Mouse (Mus musculus) neural tube, embryonic 14.5 days (tissue): ENCODE measurements around the gene 4933416C03Rik. TPM values are rescaled to one million over a fixed set of nuclear protein-coding genes. Genes with fewer than 3 reads are reported as not detected.
A peak's percentile ranks its signal among the peaks of the same experiment; 100 is the strongest.

Source experiments
- ATAC-seq: fragments of 200-750 bp; cut with Nextera tagmentation; 2 replicates; pipeline ENCODE4 v1.8.0; 2017; ENCODE audit warnings: low read depth, mild to moderate bottlenecking, moderate TSS enrichment, moderate library complexity
- H3K27ac ChIP-seq: fragments of 300-500 bp; sonication (generic); 2 replicates; pipeline ENCODE4 v1.5.1; 2014; ENCODE audit warnings: low read depth, mild to moderate bottlenecking, control low read depth, low read length, moderate library complexity, mixed read lengths
- H3K27me3 ChIP-seq: fragments of 300-500 bp; sonication (generic); 2 replicates; pipeline ENCODE4 v1.6.1; 2014; ENCODE audit warnings: low read length; ENCODE audit not compliant: control insufficient read depth, insufficient read depth
- H3K36me3 ChIP-seq: fragments of 300-500 bp; sonication (generic); 2 replicates; pipeline ENCODE4 v1.6.1; 2014; ENCODE audit warnings: low read length, mixed read lengths; ENCODE audit not compliant: control insufficient read depth, insufficient read depth
- H3K4me1 ChIP-seq: fragments of 300-500 bp; sonication (generic); 2 replicates; pipeline ENCODE4 v1.6.1; 2014; ENCODE audit warnings: low read length; ENCODE audit not compliant: control insufficient read depth, insufficient read depth
- H3K4me2 ChIP-seq: fragments of 300-500 bp; sonication (generic); 2 replicates; pipeline ENCODE4 v1.6.1; 2014; ENCODE audit warnings: mild to moderate bottlenecking, low read depth, low read length, control low read depth
- H3K4me3 ChIP-seq: fragments of 300-500 bp; sonication (generic); 2 replicates; pipeline ENCODE4 v1.5.1; 2014; ENCODE audit warnings: low read depth, low read length, control low read depth, mixed read lengths
- H3K9ac ChIP-seq: fragments of 300-500 bp; sonication (generic); replicated peaks from 2 replicates; pipeline ENCODE4 v1.6.1; 2014; ENCODE audit warnings: low read depth, mild to moderate bottlenecking, control low read depth, low read length, mixed read lengths
- H3K9me3 ChIP-seq: fragments of 300-500 bp; sonication (generic); 2 replicates; pipeline ENCODE4 v1.6.1; 2016; ENCODE audit warnings: low read length; ENCODE audit not compliant: control insufficient read depth
- WGBS: fragments of 180-500 bp; shearing (Covaris S2); extraction: QIAGEN DNeasy Blood & Tissue Kit; methylation state at CpG from one replicate; pipeline ENCODE4 v1.1.7; 2014; 5-methylcytosine and 5-hydroxymethylcytosine counted together
- polyA plus RNA-seq: library from polyadenylated mRNA; unstranded; fragments of >200 nt; fragmentation: Nextera tagmentation; extraction: Ambion mirVana; gene quantifications from 2 replicates; pipeline ENCODE4 v1.2.1, GENCODE M21; 2014

4933416C03Rik gene
- polyA plus RNA-seq, 1 experiment from 2014 or later: 0.33 TPM

DNA sequence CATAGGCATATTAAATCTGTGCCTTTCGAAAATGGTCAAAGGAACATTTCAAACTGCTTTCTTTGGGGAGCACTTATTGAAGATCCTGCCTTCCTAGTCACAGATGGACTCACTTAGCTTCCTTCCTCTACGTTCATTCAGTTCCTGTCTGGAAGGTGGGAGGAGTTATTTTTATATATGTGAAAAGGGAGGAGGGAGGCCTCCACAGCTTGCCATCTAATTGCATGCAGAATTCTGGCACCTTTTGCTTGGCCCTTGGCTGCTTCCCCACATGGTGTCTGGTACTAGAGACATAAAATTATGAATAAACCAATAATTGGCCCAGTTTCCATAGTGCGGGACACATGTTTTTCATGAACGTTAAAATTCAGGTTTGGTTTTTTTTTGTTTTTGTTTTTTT is 5.5 kb downstream of the 4933416C03Rik start:
- no peak overlapping the region for H3K4me2 ChIP-seq
- no peaks in the 10 kb centered on the region for H3K36me3 ChIP-seq
- no peaks in the 10 kb centered on the region for H3K9me3 ChIP-seq
- H3K27ac ChIP-seq: no peak overlapping the region
- no peaks in the 10 kb centered on the region for H3K27me3 ChIP-seq
- no peak overlapping the region for H3K9ac ChIP-seq
- ATAC-seq: no peak
- H3K4me1 ChIP-seq: no peaks in the 10 kb centered on the region
- no peak overlapping the region for H3K4me3 ChIP-seq
- WGBS: 69% methylated on average over 4 of the region's 4 CpGs

DNA sequence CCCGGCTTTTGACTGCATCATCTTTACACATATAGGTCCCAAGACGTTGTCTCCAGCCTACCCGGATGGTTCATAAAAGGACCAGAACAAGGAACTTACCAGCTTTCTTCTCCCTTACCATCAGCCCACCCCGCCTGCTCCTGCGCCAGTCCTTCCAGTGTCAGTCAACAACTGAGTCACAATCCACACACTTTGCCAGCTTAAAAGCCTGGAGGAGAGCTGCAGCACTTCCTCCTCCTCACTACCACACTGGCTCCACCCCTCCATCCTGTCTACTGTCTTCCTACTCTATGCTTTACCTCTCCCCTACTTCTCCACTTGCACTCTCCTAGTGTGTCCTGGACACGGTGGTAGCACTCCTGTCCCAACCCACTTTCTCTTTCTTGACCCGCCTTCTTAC is 15.2 kb downstream of the 4933416C03Rik start:
- ATAC-seq: no peak
- no peaks in the 10 kb centered on the region for H3K4me1 ChIP-seq
- no peak overlapping the region for H3K4me3 ChIP-seq
- H3K9ac ChIP-seq: no peak overlapping the region
- no peaks in the 10 kb centered on the region for H3K27me3 ChIP-seq
- no peak overlapping the region for H3K4me2 ChIP-seq
- no peaks in the 10 kb centered on the region for H3K36me3 ChIP-seq
- no peak overlapping the region for H3K27ac ChIP-seq
- H3K9me3 ChIP-seq: no peaks in the 10 kb centered on the region
- 92% methylated on average over 7 of the region's 7 CpGs for WGBS

DNA sequence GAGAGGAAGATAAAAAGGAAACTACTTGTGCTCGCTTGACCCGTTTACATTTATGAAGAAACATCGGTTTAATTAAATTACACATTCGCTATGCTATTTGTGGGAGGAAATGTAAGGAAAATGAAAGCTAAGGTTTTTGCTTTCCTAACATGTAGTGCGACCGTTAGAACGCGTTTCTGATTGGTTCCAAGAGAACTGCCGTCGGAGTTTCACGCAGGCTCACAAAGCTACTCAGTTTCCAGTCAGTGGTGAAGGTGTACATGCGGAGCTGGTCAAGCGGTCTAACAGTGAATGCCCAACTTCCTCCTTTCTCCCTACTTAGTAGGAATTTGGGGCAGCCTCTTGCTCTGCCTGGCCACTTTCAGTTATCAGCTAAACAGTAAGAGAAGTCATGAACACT is 17.3 kb downstream of the 4933416C03Rik start:
- WGBS: 83% methylated on average over 13 of the region's 13 CpGs
- Histone ChIP-seq H3K36me3 (no peaks in the 10 kb centered on the region), H3K4me1 (no peaks in the 10 kb centered on the region), H3K4me2 (no peak overlapping the region), H3K27me3 (no peaks in the 10 kb centered on the region), H3K9ac (no peak overlapping the region), H3K27ac (no peak overlapping the region), H3K9me3 (no peaks in the 10 kb centered on the region), H3K4me3 (no peak overlapping the region)
- no peak for ATAC-seq

DNA sequence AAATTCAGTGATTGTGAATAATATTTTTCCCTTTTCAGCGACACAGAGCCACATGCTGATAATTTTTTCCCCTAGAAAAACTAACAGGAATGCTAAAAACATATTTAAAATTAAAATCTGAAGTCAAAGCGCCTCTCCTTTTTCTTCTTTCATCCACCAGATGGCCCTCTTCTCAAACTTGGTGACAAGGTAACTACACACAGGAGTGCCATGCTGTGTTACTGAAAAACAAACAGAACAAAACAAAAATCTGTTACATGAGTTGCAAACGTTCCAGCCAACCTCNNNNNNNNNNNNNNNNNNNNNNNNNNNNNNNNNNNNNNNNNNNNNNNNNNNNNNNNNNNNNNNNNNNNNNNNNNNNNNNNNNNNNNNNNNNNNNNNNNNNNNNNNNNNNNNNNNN is 29.8 kb downstream of the 4933416C03Rik start:
- Histone ChIP-seq H3K36me3 (no peaks in the 10 kb centered on the region), H3K9ac (no peak overlapping the region), H3K27ac (no peak overlapping the region), H3K4me3 (no peak overlapping the region), H3K4me1 (no peaks in the 10 kb centered on the region), H3K9me3 (no peaks in the 10 kb centered on the region), H3K27me3 (no peaks in the 10 kb centered on the region), H3K4me2 (no peak overlapping the region)
- peak; percentile 34; the same call in 1 of the 2 replicates for ATAC-seq
- 33% methylated on average over 3 of the region's 3 CpGs for WGBS

DNA sequence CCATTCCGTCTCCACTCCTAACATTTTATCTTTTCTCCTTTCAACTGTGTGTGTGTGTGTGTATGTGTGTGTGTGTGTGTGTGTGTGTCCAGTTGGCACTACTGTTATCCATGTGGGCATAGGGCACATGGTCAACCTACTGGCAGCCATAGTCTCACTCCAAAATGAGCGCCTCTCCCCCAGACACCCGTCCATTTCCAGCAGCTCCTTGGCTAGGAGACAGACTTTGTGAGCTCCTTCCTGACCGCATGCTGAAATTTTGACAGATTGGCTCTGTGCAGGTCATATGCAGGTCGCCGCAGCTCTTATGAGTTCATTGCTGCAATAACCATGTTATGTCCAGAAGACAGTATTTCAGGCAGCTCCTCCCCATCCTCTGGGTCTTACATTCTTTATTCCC is 32.9 kb downstream of the 4933416C03Rik start:
- H3K9ac ChIP-seq: no peak overlapping the region
- no peak overlapping the region for H3K27ac ChIP-seq
- H3K4me2 ChIP-seq: no peak overlapping the region
- H3K9me3 ChIP-seq: no peaks in the 10 kb centered on the region
- H3K4me3 ChIP-seq: no peak overlapping the region
- H3K27me3 ChIP-seq: no peaks in the 10 kb centered on the region
- 90% methylated on average over 6 of the region's 6 CpGs for WGBS
- no peaks in the 10 kb centered on the region for H3K36me3 ChIP-seq
- no peaks in the 10 kb centered on the region for H3K4me1 ChIP-seq
- ATAC-seq: no peak

DNA sequence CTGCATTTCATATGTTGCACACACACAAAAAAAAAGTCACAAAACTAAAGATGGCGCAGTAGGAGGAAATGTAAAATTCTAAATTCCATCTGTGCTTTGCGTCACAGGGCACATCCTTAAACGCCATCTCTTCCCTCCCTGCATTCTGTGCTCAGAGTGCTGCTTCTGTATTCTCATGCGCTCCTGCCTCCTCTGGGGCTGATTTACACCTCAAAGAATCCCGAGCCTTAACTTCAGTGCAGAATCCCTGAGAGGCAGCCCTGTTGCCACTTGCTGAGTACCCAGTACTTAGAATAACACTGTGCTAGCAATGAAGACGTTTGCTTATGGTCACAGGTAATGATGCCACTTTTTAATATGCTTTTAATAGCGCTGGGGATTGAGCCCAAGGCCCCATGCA is 34.3 kb downstream of the 4933416C03Rik start:
- Histone ChIP-seq H3K4me1 (no peaks in the 10 kb centered on the region), H3K27me3 (no peaks in the 10 kb centered on the region), H3K4me2 (no peak overlapping the region), H3K4me3 (no peak overlapping the region), H3K36me3 (no peaks in the 10 kb centered on the region), H3K9me3 (no peaks in the 10 kb centered on the region), H3K9ac (no peak overlapping the region), H3K27ac (no peak overlapping the region)
- 34% methylated on average over 7 of the region's 7 CpGs for WGBS
- no peak for ATAC-seq

DNA sequence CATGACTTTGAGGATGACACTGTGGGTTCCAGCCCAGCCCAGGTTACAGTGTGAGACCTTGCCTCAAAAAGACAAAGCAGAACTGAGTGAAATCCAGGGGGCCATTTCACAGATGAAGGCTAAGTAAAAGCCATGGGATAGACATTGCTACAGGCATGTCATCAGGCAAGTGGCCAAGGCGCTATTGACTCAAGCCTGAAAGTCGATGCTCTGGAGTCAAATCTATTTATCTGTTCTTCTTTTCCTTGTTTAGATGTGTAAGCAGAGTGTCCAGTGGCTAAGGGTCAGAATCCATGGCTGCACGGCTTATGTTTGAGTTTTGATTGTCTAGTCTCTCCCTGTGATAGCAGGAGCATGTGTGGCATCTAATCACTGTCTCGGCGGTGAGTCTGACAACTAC is 35.1 kb downstream of the 4933416C03Rik start:
- no peak overlapping the region for H3K4me3 ChIP-seq
- no peak overlapping the region for H3K9ac ChIP-seq
- no peaks in the 10 kb centered on the region for H3K36me3 ChIP-seq
- no peak overlapping the region for H3K4me2 ChIP-seq
- H3K27ac ChIP-seq: no peak overlapping the region
- H3K4me1 ChIP-seq: no peaks in the 10 kb centered on the region
- no peaks in the 10 kb centered on the region for H3K9me3 ChIP-seq
- ATAC-seq: no peak
- H3K27me3 ChIP-seq: no peaks in the 10 kb centered on the region
- 74% methylated on average over 5 of the region's 5 CpGs for WGBS

DNA sequence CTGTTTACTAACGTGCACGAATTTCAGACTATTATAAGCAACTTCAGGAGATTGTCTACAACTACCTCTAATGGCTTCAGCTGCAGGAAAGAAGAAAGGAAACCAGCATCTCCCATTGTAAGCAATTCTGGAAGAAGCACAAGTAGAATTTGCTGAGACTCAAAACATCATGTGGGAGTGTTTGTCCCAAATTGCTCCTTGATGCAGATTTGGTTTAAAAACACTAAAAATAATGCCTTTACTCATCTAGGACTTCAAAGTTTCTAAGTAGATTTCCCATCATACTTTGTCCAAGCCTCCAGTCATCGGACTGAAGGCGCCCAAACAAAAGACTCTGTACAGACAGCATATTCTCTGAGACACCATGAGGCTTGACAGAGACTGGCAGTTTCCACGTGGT is 37.8 kb downstream of the 4933416C03Rik start:
- no peaks in the 10 kb centered on the region for H3K27me3 ChIP-seq
- no peak overlapping the region for H3K27ac ChIP-seq
- no peaks in the 10 kb centered on the region for H3K9me3 ChIP-seq
- no peaks in the 10 kb centered on the region for H3K4me1 ChIP-seq
- WGBS: 86% methylated on average over 5 of the region's 5 CpGs
- H3K4me3 ChIP-seq: no peak overlapping the region
- no peak for ATAC-seq
- no peak overlapping the region for H3K9ac ChIP-seq
- H3K36me3 ChIP-seq: no peaks in the 10 kb centered on the region
- no peak overlapping the region for H3K4me2 ChIP-seq
